Mouse (Mus musculus) megakaryocyte-erythroid progenitor cell, adult 5-6 weeks (primary cell): ENCODE data around the gene Cela3b. TPM values are rescaled to one million over a fixed set of nuclear protein-coding genes. Genes with fewer than 3 reads are reported as not detected.

Experiments
- ATAC-seq: replicated peaks from 2 replicates; pipeline ENCODE4 v1.8.0; 2016; ENCODE audit warnings: mild to moderate bottlenecking, inconsistent platforms; ENCODE audit not compliant: severe bottlenecking, poor library complexity, low FRiP score, low TSS enrichment
- total RNA-seq, 2 experiments: library from RNA; stranded (forward) in 1 of 2; stranded (reverse) in 1 of 2; fragments of 200-1000, 215-1000 nt in 1 of 2; fragments of >200 nt in 1 of 2; fragmentation: Nextera tagmentation in 1 of 2; gene quantifications; 2 replicates each; pipeline ENCODE4 v1.2.3; 2014 to 2017

Cela3b gene
- not detected in 2 replicates for total RNA-seq (2014; fragmentation: Nextera tagmentation)
- total RNA-seq (2017): not detected in 2 replicates

DNA sequence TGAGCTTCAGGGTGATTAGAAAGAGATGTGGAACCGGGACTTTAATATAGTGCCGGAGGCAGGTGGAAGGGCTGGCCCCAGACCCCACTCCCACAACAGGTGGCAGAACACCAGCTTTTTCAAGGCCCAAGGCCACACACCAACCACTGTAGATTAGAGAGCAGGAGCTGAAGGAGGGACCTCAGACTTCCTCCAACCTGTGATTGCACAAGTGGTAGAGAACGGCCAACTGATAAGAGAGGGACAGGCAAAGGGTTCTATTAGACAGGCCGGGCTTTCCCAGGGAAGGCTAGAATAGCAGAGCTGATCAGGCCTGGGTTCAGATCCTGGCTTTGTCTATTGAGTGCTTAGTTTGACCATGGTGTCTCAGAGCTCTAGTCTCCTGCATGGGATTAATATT, at the start of gene Cela3b:
Cela3b (minus strand) TSS at position 39 of the 400 bp plus-strand sequence.
- ATAC-seq: peak; percentile 56; the same call in 1 of the 2 replicates

DNA sequence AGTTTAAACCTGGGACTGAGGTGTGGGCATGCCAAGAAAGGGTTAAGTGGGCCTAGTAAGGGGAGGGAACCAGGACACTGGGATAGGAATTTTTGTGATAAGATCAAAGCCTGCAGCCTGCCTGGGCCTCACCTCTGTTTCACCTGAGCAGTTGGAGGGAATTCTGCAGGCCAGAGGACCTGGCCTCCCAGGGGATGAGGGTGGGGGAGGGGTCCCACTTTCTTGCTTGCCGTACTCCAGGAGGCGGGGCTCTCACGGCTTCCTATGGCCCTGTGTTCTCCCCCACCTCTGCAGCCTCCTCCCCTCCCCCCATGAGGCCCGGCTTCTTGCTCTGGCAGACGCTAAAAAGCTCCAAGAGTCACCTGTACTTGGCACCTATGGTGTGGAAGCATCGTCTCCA, 49.4 kb upstream of the Cela3b start:
- no peak for ATAC-seq

DNA sequence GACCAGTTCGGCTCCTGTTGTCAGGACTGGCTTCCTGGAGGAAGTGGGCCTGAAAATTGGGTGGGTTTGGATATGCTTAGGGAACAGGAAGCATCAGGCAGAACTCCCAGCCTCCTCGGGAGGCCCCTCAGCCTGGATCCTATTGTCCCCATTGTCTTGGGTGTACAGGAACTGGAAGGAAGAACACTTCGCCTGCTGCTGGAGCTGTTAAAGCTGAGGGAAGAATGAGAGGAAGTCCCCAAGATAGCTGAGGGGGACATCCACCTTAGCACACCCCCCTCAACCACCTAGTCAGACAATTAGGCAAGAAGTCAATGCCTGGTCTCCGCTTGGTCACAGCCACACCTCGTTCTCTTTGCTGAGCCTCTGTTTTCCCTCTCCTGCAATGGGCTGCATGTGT, 48.0 kb upstream of the Cela3b start:
- no peak for ATAC-seq

DNA sequence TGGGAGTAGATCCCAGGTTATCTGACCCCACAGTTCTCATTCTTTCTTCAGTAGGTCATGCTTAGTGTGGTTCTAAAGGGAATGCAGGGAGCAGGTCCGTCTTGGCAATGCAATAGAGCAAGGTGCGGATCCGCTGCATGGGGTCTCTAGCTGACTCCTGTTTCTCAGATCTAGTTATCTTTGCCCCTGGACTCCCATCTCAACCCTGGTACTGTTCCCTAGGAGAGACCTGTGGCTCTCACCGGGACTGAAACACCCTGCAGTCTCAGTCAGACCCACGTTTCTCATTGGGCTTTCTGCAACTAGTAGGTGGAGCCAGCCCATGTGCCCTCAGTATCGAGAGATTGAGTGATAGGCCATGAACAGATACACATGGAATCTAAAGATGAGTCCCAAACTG, 47.3 kb upstream of the Cela3b start:
- no peak for ATAC-seq

DNA sequence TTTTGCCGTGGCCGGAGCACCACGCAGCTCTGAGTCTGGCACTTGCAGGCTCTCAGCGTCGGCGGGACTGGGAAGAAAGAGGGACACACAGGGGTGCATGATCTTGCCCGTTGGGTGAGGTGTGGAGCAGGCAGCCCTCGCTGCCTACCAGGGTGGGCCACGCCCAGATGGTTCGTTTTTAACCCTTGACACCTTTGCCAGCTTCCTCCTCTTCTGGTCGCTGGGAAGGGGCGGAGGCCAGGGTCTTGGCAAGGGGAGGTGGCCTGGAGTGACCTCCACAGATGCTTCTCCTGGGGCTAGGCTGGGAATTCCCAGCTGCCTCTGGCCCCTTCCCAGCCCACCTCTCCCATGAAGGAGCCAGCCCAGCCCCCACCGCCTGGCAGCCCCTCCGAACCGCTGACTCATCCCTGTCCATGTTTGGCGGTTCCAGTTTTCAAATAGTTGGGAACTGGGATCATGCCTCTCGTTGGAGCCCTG, 46.5 kb upstream of the Cela3b start:
- ATAC-seq: peak; percentile 20; the same call in 1 of the 2 replicates

DNA sequence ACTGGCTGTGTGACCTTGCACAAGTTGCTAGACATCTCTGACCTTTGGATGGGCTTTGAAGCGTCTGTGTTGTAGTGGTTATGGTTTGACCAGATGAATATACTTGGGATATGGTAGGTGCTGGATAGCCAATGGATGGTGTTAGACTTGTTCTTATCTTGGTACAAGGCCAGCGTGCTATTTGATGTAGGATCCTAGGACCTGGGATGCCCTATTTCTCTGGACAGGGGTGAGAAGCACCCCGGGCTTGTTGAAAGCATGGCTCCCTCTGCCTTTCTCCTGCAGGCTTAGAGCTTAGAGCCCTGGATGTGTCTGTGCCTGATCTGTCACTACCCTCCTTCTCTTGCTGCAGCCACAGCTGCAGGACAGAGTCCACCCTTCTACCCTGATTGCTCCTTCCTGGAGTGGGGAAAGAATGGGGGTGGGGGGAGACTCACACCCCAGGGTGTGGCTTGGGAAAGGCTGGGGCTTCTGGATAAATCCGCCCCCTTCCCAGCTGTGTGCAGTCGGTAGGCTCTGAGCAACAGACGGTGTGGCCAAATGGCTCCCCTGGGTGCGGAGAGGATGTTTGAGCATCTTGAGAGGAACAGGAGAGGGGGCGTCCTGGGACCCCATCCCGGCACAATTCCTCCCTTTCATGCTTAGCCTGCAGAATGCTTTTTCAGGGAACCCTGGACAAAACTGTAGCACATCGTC, 45.9 kb upstream of the Cela3b start:
- no peak for ATAC-seq

DNA sequence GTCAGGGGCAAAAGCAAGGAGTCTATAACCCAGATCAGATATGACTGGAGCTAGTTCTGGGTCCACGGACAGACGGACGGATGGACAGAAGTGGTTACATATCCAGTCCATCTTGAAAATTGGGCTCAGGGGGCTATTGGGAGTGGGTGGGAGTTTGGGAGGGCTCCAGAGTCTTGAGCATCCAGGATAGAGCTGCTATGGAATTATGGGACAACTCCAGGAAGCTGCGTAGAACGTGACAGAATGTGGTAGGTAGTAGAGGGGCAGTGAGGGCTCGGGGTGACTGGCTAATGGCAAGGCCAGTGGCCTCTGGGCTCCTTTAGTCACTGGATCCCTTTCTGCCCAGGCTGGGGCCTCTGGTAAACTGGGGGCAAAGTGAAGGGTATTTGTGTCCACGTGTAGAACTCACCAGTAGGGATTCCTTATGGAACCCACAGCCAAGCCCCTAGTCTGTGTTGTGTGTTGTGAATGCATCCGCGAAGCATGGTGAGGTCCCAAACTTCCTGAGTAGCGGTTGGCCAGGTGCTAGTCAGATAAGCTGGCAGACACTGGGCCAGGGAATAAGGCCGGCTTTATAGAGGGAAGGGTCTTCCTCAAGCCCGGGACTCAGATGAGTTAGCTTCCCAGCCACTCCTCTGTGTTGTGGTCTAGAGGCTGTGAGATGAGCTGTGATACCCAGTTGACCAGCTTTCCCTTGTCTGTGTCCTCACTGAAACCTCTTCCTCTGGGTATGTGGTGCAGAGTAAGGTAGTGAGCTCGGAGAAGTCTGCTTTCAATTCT, 45.1 kb upstream of the Cela3b start:
- ATAC-seq: no peak

GRCm38 (mm10) chr4:137474694-137475093, 44.4 kb upstream of the Cela3b start:
- no peak for ATAC-seq

GRCm38 (mm10) chr4:137473701-137474388, 43.5 kb upstream of the Cela3b start:
- ATAC-seq: no peak

GRCm38 (mm10) chr4:137473240-137473639, 42.9 kb upstream of the Cela3b start:
- ATAC-seq: no peak

- ATAC-seq: no peak
Observed at GRCm38 (mm10) chr4:137471326-137471725, 41.0 kb upstream of the Cela3b start.

DNA sequence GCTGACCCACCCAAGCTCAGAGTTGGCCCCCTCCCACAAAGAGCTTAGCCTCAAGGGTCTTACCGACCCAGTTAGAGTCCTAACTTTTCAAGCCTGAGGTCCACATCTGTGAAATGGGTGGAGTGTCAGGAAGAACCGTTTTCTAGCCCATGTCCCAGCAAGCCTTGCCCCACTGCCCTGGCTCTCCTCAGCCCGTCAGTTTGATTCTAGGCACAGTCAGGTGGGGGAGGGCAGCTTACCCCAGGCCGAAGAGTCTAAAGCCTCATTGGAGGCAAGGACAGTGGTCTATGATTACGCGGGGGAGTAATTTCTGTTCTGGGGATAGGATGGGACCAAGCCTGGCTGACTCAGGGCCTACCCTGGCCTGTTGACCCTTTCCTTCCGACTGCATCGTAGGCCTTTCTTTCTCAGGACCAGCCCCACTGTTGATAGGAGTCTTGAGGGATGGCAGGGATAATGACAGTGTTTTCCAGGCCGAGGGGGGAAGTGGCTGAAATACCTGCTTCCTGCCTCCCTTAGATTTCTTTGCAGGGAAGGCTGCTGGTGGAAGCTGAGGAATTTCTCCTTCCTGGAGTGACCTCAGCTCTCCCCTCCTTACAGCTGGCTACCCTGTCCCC, 40.5 kb upstream of the Cela3b start:
- no peak for ATAC-seq

DNA sequence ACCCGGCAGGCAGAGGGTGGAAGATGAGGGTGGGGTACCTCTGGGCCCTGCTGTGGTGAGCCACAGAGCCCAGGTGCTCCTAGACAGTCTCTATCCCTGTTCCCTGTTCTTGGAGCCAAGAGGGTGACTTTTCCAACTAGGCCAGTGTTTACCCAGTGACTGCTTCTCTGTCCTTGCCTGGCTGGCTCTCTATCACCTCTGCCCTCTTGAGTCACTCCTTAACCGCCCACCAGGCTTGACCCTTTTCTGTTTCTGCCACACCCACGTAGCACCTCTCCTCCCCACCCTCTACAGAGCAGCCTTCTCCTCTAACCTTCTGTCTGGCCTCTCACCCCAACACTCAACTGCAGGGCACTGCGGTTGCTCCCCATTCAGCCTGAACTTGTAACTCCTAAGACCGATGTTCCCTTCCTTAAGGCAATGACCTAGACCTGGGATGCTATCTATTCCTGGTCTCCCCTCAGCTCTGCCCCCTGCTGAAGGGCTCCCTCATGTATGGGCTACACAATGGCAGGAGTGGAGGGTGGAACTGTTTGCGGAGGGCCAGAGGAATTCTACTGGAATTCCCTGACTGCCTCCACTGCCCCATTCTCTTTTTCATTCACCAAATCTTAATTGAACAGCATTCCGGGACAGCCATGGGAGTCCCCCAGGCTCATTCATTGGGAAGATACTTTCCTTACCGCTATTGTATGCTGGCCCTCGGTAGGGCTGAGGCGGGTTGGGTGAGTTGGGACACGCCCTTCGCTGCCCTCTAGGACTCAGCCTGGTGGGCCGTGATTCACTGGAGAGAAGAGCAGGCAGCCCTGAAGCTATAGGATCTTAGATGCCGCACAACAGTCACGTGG, 39.7 kb upstream of the Cela3b start:
- no peak for ATAC-seq

GRCm38 (mm10) chr4:137469081-137469844, 38.9 kb upstream of the Cela3b start:
- no peak for ATAC-seq

- ATAC-seq: peak; percentile 94
Observed at GRCm38 (mm10) chr4:137468260-137469080, 38.1 kb upstream of the Cela3b start, which contains the start of gene Hspg2. Gene Hspg2, plus strand, starts transcription at chr4:137468769.

DNA sequence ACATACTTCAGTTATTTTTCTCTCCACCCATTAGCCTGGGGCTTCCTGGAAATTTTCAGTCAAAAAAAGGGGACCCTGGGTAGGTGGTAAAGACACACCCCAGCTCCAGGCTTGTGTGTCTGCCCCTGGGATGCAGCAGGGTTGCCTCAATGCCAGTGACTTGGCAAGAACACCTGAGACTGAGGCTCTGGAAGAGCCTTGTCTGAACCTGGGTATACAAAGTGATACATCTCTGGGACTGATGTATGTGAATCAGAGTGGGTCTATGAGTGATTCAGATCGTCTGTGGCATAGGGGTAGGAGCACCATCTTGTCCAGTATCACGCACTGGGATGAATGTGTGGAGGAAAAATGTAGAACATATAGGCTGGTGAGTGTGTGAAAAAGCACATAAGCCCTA, 37.2 kb upstream of the Cela3b start:
- ATAC-seq: no peak

- no peak for ATAC-seq
Observed at GRCm38 (mm10) chr4:137466991-137467390, 36.7 kb upstream of the Cela3b start.
